Mouse (Mus musculus): ENCODE results near the gene Shroom4. TPM values are rescaled to one million over a fixed set of nuclear protein-coding genes. Genes with fewer than 3 reads are reported as not detected.

Gene Shroom4
- polyA plus RNA-seq, 1 experiment from 2014 or later: 12.8 TPM

- 49% methylated on average over 2 of the region's 2 CpGs for WGBS
Measured at GRCm38 (mm10) chrX:6518421-6518820, 118.8 kb downstream of the Shroom4 start.

DNA sequence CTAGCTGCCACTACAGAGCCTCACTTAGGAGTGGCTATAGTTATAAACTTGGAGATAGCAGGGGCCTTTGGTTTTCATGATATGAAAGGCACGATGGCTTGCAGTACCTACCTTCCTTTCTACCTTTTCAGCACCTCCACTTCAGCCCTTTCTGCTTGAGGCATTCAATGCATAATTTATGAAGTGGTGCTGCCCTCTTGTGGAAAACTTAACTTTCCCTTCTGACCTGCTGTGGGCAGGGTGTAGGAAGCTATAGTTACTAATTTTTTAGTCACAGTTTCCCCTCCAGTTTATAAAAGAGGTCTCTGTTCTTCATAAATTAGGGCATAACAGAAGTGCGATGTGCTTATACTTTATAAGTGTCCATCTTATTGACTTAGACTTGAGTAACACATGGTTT is 123.3 kb downstream of the Shroom4 start:
- Histone ChIP-seq H3K27ac (no peak overlapping the region), H3K4me1 (no peaks in the 10 kb centered on the region), H3K27me3 (ENCODE audit: low read depth, poor library complexity, severe bottlenecking) (no peaks in the 10 kb centered on the region), H3K9me3 (replicated peaks) (no peaks in the 10 kb centered on the region), H3K36me3 (no peaks in the 10 kb centered on the region), H3K4me3 (no peak overlapping the region)
- WGBS: 68% methylated on average over 2 of the region's 2 CpGs
- DNase-seq (ENCODE audit: low spot score): no peak

More at GRCm38 (mm10) chrX:6518421-6518820, 118.8 kb downstream of the Shroom4 start:
- Histone ChIP-seq H3K9me3 (replicated peaks) (no peaks in the 10 kb centered on the region), H3K27me3 (ENCODE audit: low read depth, poor library complexity, severe bottlenecking) (no peaks in the 10 kb centered on the region), H3K4me1 (no peaks in the 10 kb centered on the region), H3K27ac (no peak overlapping the region), H3K4me3 (no peak overlapping the region), H3K36me3 (no peaks in the 10 kb centered on the region)
- DNase-seq (ENCODE audit: low spot score): no peak

DNA sequence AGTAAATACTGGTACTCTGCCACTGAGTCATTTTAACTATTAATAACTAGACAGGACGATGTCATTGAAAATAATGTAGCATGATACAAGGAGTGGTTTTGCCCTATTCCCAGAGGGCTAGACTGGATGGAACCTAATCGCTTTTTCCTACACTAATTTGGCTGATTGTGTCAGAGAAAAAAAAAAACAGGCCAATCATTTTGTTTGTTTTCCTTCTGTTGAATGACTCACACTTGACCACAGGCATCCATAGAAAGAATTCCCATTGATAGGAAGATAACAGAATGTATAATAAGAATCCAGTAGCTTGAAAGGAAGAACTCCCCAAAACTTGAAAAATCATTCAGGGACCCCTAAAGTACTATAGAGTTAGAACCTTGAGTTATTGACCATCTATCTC is 137.0 kb downstream of the Shroom4 start:
- no peak overlapping the region for H3K4me3 ChIP-seq
- no peaks in the 10 kb centered on the region for H3K36me3 ChIP-seq
- H3K9me3 ChIP-seq (replicated peaks): no peaks in the 10 kb centered on the region
- no peaks in the 10 kb centered on the region for H3K27me3 ChIP-seq (ENCODE audit: low read depth, poor library complexity, severe bottlenecking)
- WGBS: 89% methylated on average over 2 of the region's 2 CpGs
- H3K27ac ChIP-seq: no peak overlapping the region
- DNase-seq (ENCODE audit: low spot score): no peak
- H3K4me1 ChIP-seq: no peaks in the 10 kb centered on the region

- Histone ChIP-seq H3K4me3 (no peak overlapping the region), H3K4me1 (no peaks in the 10 kb centered on the region), H3K27me3 (ENCODE audit: low read depth, poor library complexity, severe bottlenecking) (no peaks in the 10 kb centered on the region), H3K27ac (no peak overlapping the region), H3K36me3 (no peaks in the 10 kb centered on the region), H3K9me3 (replicated peaks) (no peaks in the 10 kb centered on the region)
- DNase-seq (ENCODE audit: low spot score): no peak
- WGBS: 87% methylated on average over 2 of the region's 2 CpGs
Measured at GRCm38 (mm10) chrX:6537689-6538088, 138.0 kb downstream of the Shroom4 start.

DNA sequence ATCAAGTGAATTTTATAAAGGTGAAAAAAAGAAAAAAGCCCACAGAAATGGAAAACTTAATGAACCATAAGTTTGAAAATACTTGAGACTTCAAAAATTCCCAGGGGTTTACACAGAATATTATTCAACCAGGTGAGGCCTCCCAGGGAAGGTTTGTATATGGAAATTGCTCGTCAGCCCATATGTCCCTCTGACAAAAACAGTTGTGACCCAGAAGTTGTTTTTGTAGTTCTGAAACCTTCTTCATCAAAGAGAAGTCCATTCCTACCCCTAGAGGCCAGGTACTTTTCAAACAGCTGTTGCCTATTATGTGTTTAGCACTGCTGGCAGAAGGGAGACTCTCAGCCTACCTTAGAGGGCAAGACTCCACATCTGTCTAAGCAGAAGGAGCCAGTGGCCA is 165.4 kb downstream of the Shroom4 start:
- DNase-seq (ENCODE audit: low spot score): no peak
- Histone ChIP-seq H3K27ac (no peak overlapping the region), H3K9me3 (replicated peaks) (no peaks in the 10 kb centered on the region), H3K36me3 (no peaks in the 10 kb centered on the region), H3K4me3 (no peak overlapping the region), H3K4me1 (no peaks in the 10 kb centered on the region), H3K27me3 (ENCODE audit: low read depth, poor library complexity, severe bottlenecking) (no peaks in the 10 kb centered on the region)
- 82% methylated on average over 1 of the region's 1 CpGs for WGBS

DNA sequence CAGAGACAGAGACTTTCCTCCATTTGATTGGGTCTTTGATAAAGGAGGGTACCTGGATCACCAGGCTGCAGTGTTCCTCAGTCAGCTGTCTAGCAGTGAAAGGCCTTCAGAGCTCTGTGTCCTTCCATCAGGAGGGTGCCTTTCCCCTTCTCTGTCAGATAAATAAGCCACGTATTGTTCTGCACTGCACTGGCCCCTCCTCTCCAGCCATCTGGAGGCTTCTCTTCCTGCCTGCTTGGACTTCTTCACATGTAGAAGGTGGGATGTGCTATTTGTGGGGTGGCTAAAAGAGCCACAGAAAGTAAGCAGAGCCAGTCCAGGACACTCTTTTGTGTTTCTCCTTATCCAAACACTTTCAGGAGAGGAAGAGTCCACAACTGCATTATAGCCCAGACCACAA is 174.9 kb downstream of the Shroom4 start:
- Histone ChIP-seq H3K27ac (no peak overlapping the region), H3K4me1 (peaks cover 6% of the 10 kb centered on the region; the same call in 1 of the 2 replicates), H3K4me3 (no peak overlapping the region), H3K9me3 (replicated peaks) (no peaks in the 10 kb centered on the region), H3K27me3 (ENCODE audit: low read depth, poor library complexity, severe bottlenecking) (no peaks in the 10 kb centered on the region), H3K36me3 (no peaks in the 10 kb centered on the region)
- no peak for DNase-seq (ENCODE audit: low spot score)
- WGBS: 20% methylated on average over 1 of the region's 1 CpGs

- H3K9me3 ChIP-seq (replicated peaks): no peaks in the 10 kb centered on the region
- 0 out of 2 replicates have a peak, but pooled peaks cover 3% of the 10 kb centered on the region for H3K36me3 ChIP-seq
- peaks cover 6% of the 10 kb centered on the region; the same call in 1 of the 2 replicates for H3K4me1 ChIP-seq
- no peak overlapping the region for H3K4me3 ChIP-seq
- WGBS: 39% methylated on average over 7 of the region's 7 CpGs
- no peak for DNase-seq (ENCODE audit: low spot score)
- no peaks in the 10 kb centered on the region for H3K27me3 ChIP-seq (ENCODE audit: low read depth, poor library complexity, severe bottlenecking)
- H3K27ac ChIP-seq: no peak overlapping the region
Measured at GRCm38 (mm10) chrX:6577001-6577400, 177.3 kb downstream of the Shroom4 start.

DNA sequence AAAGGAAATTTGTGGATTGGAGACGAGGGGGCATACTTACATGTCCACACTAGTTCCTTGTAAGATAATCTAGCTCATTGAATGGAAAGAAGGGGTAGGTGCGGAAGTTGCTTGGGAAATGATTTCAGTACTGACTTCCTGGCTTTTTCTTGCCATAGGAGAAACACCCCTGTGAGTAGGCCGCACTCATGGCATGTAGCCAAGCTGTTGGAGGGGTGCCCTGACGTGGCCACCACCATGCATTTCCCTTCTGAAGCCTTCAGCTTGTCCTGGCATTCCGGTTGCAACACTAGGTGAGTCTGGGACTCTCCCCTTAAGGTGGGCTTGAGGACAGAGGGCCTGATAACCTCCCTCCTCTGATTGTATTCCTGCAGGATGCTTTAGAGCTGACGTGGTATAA is 181.0 kb downstream of the Shroom4 start:
- DNase-seq (ENCODE audit: low spot score): no peak
- Histone ChIP-seq H3K4me1 (peaks cover 6% of the 10 kb centered on the region; the same call in 1 of the 2 replicates), H3K27me3 (ENCODE audit: low read depth, poor library complexity, severe bottlenecking) (no peaks in the 10 kb centered on the region), H3K36me3 (peaks cover 34% of the 10 kb centered on the region), H3K27ac (no peak overlapping the region), H3K9me3 (replicated peaks) (no peaks in the 10 kb centered on the region), H3K4me3 (no peak overlapping the region)
- 81% methylated on average over 6 of the region's 6 CpGs for WGBS

DNA sequence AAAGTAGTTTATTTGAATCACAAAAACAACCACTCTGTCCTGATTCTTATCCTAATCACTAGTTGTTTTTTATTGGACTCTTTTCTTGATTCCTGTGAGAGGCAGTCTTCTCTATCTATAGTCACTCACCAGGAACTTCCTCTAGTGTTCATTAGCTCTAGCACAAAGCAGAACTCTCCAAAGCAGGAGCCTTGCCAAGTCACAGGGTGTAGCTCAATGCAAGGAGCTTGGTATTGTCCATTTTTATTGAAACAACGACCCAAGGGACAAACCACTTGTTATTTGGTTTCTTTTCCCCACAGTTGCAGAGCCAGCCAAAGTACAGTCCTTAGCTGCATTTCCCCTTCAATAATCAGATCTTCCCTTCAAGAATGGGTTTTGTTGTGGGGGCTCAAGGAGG is 181.5 kb downstream of the Shroom4 start:
- Histone ChIP-seq H3K27me3 (ENCODE audit: low read depth, poor library complexity, severe bottlenecking) (no peaks in the 10 kb centered on the region), H3K36me3 (peaks cover 34% of the 10 kb centered on the region), H3K27ac (no peak overlapping the region), H3K9me3 (replicated peaks) (no peaks in the 10 kb centered on the region), H3K4me3 (no peak overlapping the region), H3K4me1 (peaks cover 6% of the 10 kb centered on the region; the same call in 1 of the 2 replicates)
- DNase-seq (ENCODE audit: low spot score): no peak
- 97% methylated on average over 1 of the region's 1 CpGs for WGBS

- H3K4me3 ChIP-seq: no peak overlapping the region
- DNase-seq (ENCODE audit: low spot score): no peak
- 97% methylated on average over 2 of the region's 2 CpGs for WGBS
- H3K4me1 ChIP-seq: no peaks in the 10 kb centered on the region
- H3K27ac ChIP-seq: no peak overlapping the region
- peaks cover 34% of the 10 kb centered on the region for H3K36me3 ChIP-seq
- no peaks in the 10 kb centered on the region for H3K9me3 ChIP-seq (replicated peaks)
- no peaks in the 10 kb centered on the region for H3K27me3 ChIP-seq (ENCODE audit: low read depth, poor library complexity, severe bottlenecking)
Measured at GRCm38 (mm10) chrX:6582646-6583045, 183.0 kb downstream of the Shroom4 start.

DNA sequence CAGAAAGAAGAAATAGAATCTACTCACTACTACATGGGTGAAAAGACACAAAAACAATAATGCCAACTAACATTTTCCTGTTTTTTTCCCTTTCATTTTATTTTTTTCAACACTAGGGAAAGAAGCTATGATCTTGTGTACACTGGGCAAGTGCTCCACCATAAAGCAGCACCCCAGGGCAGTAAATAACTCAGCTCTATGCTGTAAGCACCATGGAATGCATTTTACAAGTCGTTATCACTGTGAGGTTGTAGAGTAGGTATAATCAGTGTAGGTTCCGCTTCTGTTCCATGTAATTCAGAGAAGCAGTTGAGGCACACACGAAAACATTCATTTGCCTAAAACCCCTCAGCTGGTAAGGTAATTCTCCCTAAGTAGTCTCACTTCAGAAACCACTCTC is 194.5 kb downstream of the Shroom4 start:
- H3K27ac ChIP-seq: no peak overlapping the region
- WGBS: 89% methylated on average over 3 of the region's 3 CpGs
- H3K36me3 ChIP-seq: no peaks in the 10 kb centered on the region
- no peaks in the 10 kb centered on the region for H3K9me3 ChIP-seq (replicated peaks)
- H3K4me3 ChIP-seq: no peak overlapping the region
- no peak for DNase-seq (ENCODE audit: low spot score)
- no peaks in the 10 kb centered on the region for H3K4me1 ChIP-seq
- no peaks in the 10 kb centered on the region for H3K27me3 ChIP-seq (ENCODE audit: low read depth, poor library complexity, severe bottlenecking)

DNA sequence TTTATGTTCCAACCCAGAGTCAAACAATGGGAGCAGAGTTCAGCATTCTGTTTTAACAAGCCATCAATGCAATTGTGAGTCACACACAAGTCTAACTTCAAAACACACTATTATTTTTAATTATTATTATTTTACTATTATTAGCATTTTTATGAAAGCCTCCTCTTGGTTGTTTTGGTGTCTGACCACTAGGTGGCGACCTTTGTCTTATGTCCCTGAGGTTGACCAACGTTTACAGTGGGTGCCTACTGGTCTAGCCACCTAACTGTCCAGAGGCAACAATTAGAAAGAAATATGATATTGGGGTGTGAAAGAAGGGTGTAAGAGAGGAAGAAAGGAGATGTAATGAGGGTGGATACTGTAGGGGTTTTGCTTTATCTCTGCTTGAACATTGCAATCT is 254.4 kb downstream of the Shroom4 start:
- Histone ChIP-seq H3K27me3 (ENCODE audit: low read depth, poor library complexity, severe bottlenecking) (no peaks in the 10 kb centered on the region), H3K4me1 (no peaks in the 10 kb centered on the region), H3K4me3 (no peak overlapping the region), H3K9me3 (replicated peaks) (no peaks in the 10 kb centered on the region), H3K27ac (no peak overlapping the region), H3K36me3 (no peaks in the 10 kb centered on the region)
- 5% methylated on average over 2 of the region's 2 CpGs for WGBS
- DNase-seq (ENCODE audit: low spot score): no peak

DNA sequence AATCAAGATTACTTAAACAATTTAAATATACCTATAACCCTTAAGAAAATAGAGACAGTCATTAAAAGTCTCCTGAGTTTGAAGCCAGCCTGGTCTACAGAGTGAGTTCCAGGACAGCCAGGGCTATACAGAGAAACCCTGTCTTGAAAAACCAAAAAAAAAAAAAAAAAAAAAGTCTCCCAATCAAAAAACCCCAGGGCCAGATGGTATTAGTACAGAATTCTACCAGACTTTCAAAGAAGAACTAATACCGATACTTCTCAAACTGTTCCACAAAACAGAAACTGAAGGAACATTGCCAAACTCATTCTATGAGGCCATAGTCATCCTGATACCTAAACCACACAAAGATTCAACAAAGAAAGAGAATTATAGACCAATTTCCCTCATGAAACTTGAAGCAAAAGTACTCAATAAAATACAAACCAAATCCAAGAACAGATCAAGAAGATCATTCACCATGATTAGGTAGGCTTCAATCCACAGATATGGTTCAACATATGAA is 259.2 kb downstream of the Shroom4 start:
- Histone ChIP-seq H3K9me3 (replicated peaks) (no peaks in the 10 kb centered on the region), H3K27ac (no peak overlapping the region), H3K36me3 (no peaks in the 10 kb centered on the region), H3K27me3 (ENCODE audit: low read depth, poor library complexity, severe bottlenecking) (no peaks in the 10 kb centered on the region), H3K4me3 (no peak overlapping the region), H3K4me1 (no peaks in the 10 kb centered on the region)
- no peak for DNase-seq (ENCODE audit: low spot score)
- 88% methylated on average over 1 of the region's 1 CpGs for WGBS

All from limb, embryonic 10.5 days (tissue).